In the genomic region with DNA sequence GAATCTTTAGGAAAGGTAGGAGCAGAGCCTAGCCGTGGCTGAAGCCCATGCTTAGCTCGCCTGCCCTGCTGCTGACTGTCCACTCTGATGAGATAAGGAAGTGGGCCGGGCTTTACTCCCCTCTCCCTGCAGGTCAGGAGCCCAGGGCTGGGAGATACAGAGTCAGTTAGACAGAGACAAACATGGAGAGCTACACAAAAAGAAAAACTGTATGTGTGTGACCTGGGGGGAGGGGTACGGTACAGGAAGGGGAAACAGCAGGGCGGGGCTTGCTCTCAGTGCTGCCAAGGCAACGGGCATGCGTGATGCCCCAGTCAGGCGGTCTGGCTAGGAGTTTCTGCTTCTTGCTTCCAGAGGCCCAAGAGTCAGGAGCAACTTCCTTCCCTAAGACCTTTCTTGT, we compare ENCODE assay signal across 8 mouse cellular contexts. TPM values are rescaled to one million over a fixed set of nuclear protein-coding genes. Genes with fewer than 3 reads are reported as not detected.
DNase-seq lines count a peak whose midpoint lies in the region; ATAC-seq and TF ChIP-seq lines count a peak whose summit lies in the region.
"Had no signal": no experiment of that assay in that cellular context is flagged by ENCODE, and none has a peak within 500 bp of the region (broad histone marks: within the 10 kb centered on the region; RNA-seq: fewer than 3 reads in every experiment).

No protein-coding gene starts in this region.

- DNase-seq in CD4-positive helper T cell, adult 2 months (ENCODE audit: low read depth, low spot score) = peak; percentile 50
- peak; percentile 50 for DNase-seq in ES-CJ7 (ENCODE audit: low read depth, low spot score)
- DNase-seq in heart, postnatal 0 days (ENCODE audit: low spot score) = peak; percentile 81
- DNase-seq in liver = peak; percentile 58
- DNase-seq in stomach, postnatal 0 days (ENCODE audit: low spot score) = no peak
- no peak for DNase-seq in cerebellum, postnatal 36 days

- TF ChIP-seq EP300 in heart, postnatal 0 days (IDR thresholded peaks at IDR 0.05; ENCODE audit: low read depth) = 0 out of 2 replicates have a peak, but pooled peaks have one; percentile 7
- no peak for TF ChIP-seq EP300 in stomach, postnatal 0 days (optimal IDR thresholded peaks at IDR 0.05)

- H3K4me2 ChIP-seq in heart, postnatal 0 days (ENCODE audit: low read depth, low read length) = peak overlapping the region; percentile 52
- H3K4me2 ChIP-seq in stomach, postnatal 0 days (replicated peaks; ENCODE audit: low read depth) = no peak overlapping the region
- no peak overlapping the region for H3K4me2 ChIP-seq in forebrain, embryonic 16.5 days (ENCODE audit: low read length)
- H3K4me2 ChIP-seq: embryonic facial prominence, embryonic 12.5 days had no signal

- peaks cover 38% of the 10 kb centered on the region for H3K36me3 ChIP-seq in heart, postnatal 0 days (replicated peaks; ENCODE audit: control insufficient read depth, insufficient read depth, low read length)
- H3K36me3 ChIP-seq in stomach, postnatal 0 days (ENCODE audit: control insufficient read depth, insufficient read depth, low read length) = peaks cover 23% of the 10 kb centered on the region
- peaks cover 16% of the 10 kb centered on the region for H3K36me3 ChIP-seq in forebrain, embryonic 16.5 days (ENCODE audit: control insufficient read depth, insufficient read depth)

- WGBS in heart, postnatal 0 days = 10% methylated on average over 8 of the region's 8 CpGs
- WGBS in stomach, postnatal 0 days = 36% methylated on average over 8 of the region's 8 CpGs
- WGBS in forebrain, embryonic 16.5 days = 86% methylated on average over 8 of the region's 8 CpGs

- ATAC-seq in heart, postnatal 0 days (ENCODE audit: insufficient read depth, low read depth) = peak; percentile 71
- ATAC-seq in stomach, postnatal 0 days (ENCODE audit: low FRiP score, low TSS enrichment) = no peak
- no peak for ATAC-seq in forebrain, embryonic 16.5 days

- H3K9ac ChIP-seq in heart, postnatal 0 days (replicated peaks; ENCODE audit: low read depth, low read length) = peak overlapping the region; percentile 43; the same call in 1 of the 2 replicates
- H3K9ac ChIP-seq in stomach, postnatal 0 days (ENCODE audit: low read length) = no peak overlapping the region
- no peak overlapping the region for H3K9ac ChIP-seq in forebrain, embryonic 16.5 days (replicated peaks; ENCODE audit: low read depth, low read length)
- H3K9ac ChIP-seq: embryonic facial prominence, embryonic 12.5 days had no signal

- H3K9me3 ChIP-seq in heart, postnatal 0 days (replicated peaks; ENCODE audit: control insufficient read depth, low read length) = no peaks in the 10 kb centered on the region
- no peaks in the 10 kb centered on the region for H3K9me3 ChIP-seq in stomach, postnatal 0 days (ENCODE audit: control insufficient read depth, low read length)
- no peaks in the 10 kb centered on the region for H3K9me3 ChIP-seq in forebrain, embryonic 16.5 days (ENCODE audit: control insufficient read depth, low read length)
- H3K9me3 ChIP-seq: embryonic facial prominence, embryonic 12.5 days had no signal

- peaks cover 30% of the 10 kb centered on the region for H3K4me1 ChIP-seq in heart, postnatal 0 days (ENCODE audit: control insufficient read depth, insufficient read depth)
- H3K4me1 ChIP-seq in stomach, postnatal 0 days (replicated peaks; ENCODE audit: control insufficient read depth, insufficient read depth) = no peaks in the 10 kb centered on the region; the same call in none of the 2 replicates
- no peaks in the 10 kb centered on the region for H3K4me1 ChIP-seq in forebrain, embryonic 16.5 days (replicated peaks; ENCODE audit: control insufficient read depth, insufficient read depth, low read length)
- H3K4me1 ChIP-seq: embryonic facial prominence, embryonic 12.5 days had no signal

- H3K27ac ChIP-seq in heart, postnatal 0 days (ENCODE audit: low read depth) = peak overlapping the region; percentile 93
- H3K27ac ChIP-seq in stomach, postnatal 0 days (replicated peaks) = peak overlapping the region; percentile 78; the same call in 1 of the 2 replicates
- H3K27ac ChIP-seq in forebrain, embryonic 16.5 days (ENCODE audit: low read length) = no peak overlapping the region

- peak overlapping the region; percentile 15; the same call in 1 of the 2 replicates for H3K4me3 ChIP-seq in heart, postnatal 0 days (ENCODE audit: low read depth, low read length)
- no peak overlapping the region for H3K4me3 ChIP-seq in stomach, postnatal 0 days (ENCODE audit: low read depth, low read length)
- H3K4me3 ChIP-seq in forebrain, embryonic 16.5 days (replicated peaks; ENCODE audit: low read length) = no peak overlapping the region
- H3K4me3 ChIP-seq: embryonic facial prominence, embryonic 12.5 days had no signal

- no peaks in the 10 kb centered on the region for H3K27me3 ChIP-seq in heart, postnatal 0 days (ENCODE audit: control insufficient read depth, insufficient read depth, low read length)
- H3K27me3 ChIP-seq in stomach, postnatal 0 days (ENCODE audit: control insufficient read depth, insufficient read depth, low read length) = no peaks in the 10 kb centered on the region
- no peaks in the 10 kb centered on the region for H3K27me3 ChIP-seq in forebrain, embryonic 16.5 days (replicated peaks; ENCODE audit: control insufficient read depth, insufficient read depth, low read length)
- H3K27me3 ChIP-seq: embryonic facial prominence, embryonic 12.5 days had no signal

- TF ChIP-seq CTCF in heart, postnatal 0 days (IDR thresholded peaks at IDR 0.05; ENCODE audit: low read depth) = no peak
- no peak for TF ChIP-seq CTCF in stomach, postnatal 0 days (IDR thresholded peaks at IDR 0.05; ENCODE audit: low read depth)

RNA-seq across cellular contexts. Expression of a gene that starts 1.0 kb away (rescaled TPM):
- 22.9 and 63.8 TPM in 2 replicates for total RNA-seq in heart, postnatal 0 days (2014; rRNA removed; ENCODE audit: low replicate concordance)
- polyA plus RNA-seq in heart, postnatal 0 days (2015; fragmentation: Nextera tagmentation; extraction: Ambion mirVana) = 55.8 and 59.6 TPM in 2 replicates
- polyA plus RNA-seq in stomach, postnatal 0 days (2015; fragmentation: Nextera tagmentation; extraction: Ambion mirVana) = 254 and 328 TPM in 2 replicates
- polyA plus RNA-seq in forebrain, embryonic 16.5 days (2015; fragmentation: Nextera tagmentation; extraction: Ambion mirVana) = 7.9 and 11.0 TPM in 2 replicates

RNA-seq across cellular contexts. Expression of a gene that starts 19.6 kb away (rescaled TPM):
- total RNA-seq in heart, postnatal 0 days (2014; rRNA removed; ENCODE audit: low replicate concordance) = 43.5 and 47.1 TPM in 2 replicates
- 30.0 and 30.3 TPM in 2 replicates for polyA plus RNA-seq in heart, postnatal 0 days (2015; fragmentation: Nextera tagmentation; extraction: Ambion mirVana)
- polyA plus RNA-seq in stomach, postnatal 0 days (2015; fragmentation: Nextera tagmentation; extraction: Ambion mirVana) = 22.4 and 24.4 TPM in 2 replicates
- 49.5 and 53.0 TPM in 2 replicates for polyA plus RNA-seq in forebrain, embryonic 16.5 days (2015; fragmentation: Nextera tagmentation; extraction: Ambion mirVana)

RNA-seq across cellular contexts. Expression of a gene that starts 52.7 kb away (rescaled TPM):
- total RNA-seq in heart, postnatal 0 days (2014; rRNA removed; ENCODE audit: low replicate concordance) = 20.2 and 23.8 TPM in 2 replicates
- 7.5 and 11.2 TPM in 2 replicates for polyA plus RNA-seq in heart, postnatal 0 days (2015; fragmentation: Nextera tagmentation; extraction: Ambion mirVana)
- 9.4 and 10.4 TPM in 2 replicates for polyA plus RNA-seq in stomach, postnatal 0 days (2015; fragmentation: Nextera tagmentation; extraction: Ambion mirVana)
- polyA plus RNA-seq in forebrain, embryonic 16.5 days (2015; fragmentation: Nextera tagmentation; extraction: Ambion mirVana) = 0.48 and 1.2 TPM in 2 replicates

Comparison
In these comparisons a context has a peak if more than half of its experiments do, and no peak if none do; other contexts are left out.
1. DNase-seq: peak in CD4-positive helper T cell, adult 2 months (single experiment), ES-CJ7 (single experiment), heart, postnatal 0 days (single experiment) and liver (single experiment); none in stomach, postnatal 0 days (single experiment) and cerebellum, postnatal 36 days (0 of 2).